Mouse (Mus musculus) frontal cortex, postnatal 14 days (tissue): ENCODE data around the gene Slc5a4b.
"Not testable (repeated sequence)": the region's sequence is repeated elsewhere in the genome, so short reads cannot be mapped to it uniquely, and the experiment has no call there.

Experiments used
- DNase-seq, 2 experiments: peaks; one replicate each; pipeline ENCODE4 v3.0.0; 2022; ENCODE audit warnings: low spot score in 2 of 2

Gene Slc5a4b

GRCm38 (mm10) chr10:76110861-76111260, at the start of gene Slc5a4b:
Slc5a4b (minus strand) TSS chr10:76110961.
- DNase-seq = no peak

GRCm38 (mm10) chr10:76158009-76158408, 47.2 kb upstream of the Slc5a4b start:
- DNase-seq = no peak

GRCm38 (mm10) chr10:76157528-76157927, 46.8 kb upstream of the Slc5a4b start:
- no peak for DNase-seq

GRCm38 (mm10) chr10:76155911-76156310, 45.1 kb upstream of the Slc5a4b start:
- no peak for DNase-seq

- no peak for DNase-seq
These were observed 36.5 kb upstream of the Slc5a4b start, which contains the start of gene Slc5a4a for GRCm38 (mm10) chr10:76147278-76147677. Slc5a4a (plus strand) TSS chr10:76147451.

- no peak for DNase-seq
These were observed 36.1 kb upstream of the Slc5a4b start for GRCm38 (mm10) chr10:76146846-76147245.

GRCm38 (mm10) chr10:76136318-76136717, 25.6 kb upstream of the Slc5a4b start:
- DNase-seq = no peak

- no peak for DNase-seq
These were observed 21.7 kb upstream of the Slc5a4b start for GRCm38 (mm10) chr10:76132506-76132905.

GRCm38 (mm10) chr10:76121495-76121894, 10.7 kb upstream of the Slc5a4b start:
- no peak for DNase-seq

GRCm38 (mm10) chr10:76120124-76120711, 9.5 kb upstream of the Slc5a4b start:
- no peak for DNase-seq

- no peak for DNase-seq
These were observed 8.0 kb upstream of the Slc5a4b start for GRCm38 (mm10) chr10:76118741-76119140.

- DNase-seq = peak in 1 of 2 experiments; percentile 4
These were observed 7.2 kb upstream of the Slc5a4b start for GRCm38 (mm10) chr10:76117966-76118365.

- DNase-seq = no peak
These were observed 13.4 kb downstream of the Slc5a4b start for GRCm38 (mm10) chr10:76097368-76097767.

GRCm38 (mm10) chr10:76096580-76096979, 14.2 kb downstream of the Slc5a4b start:
- no peak for DNase-seq

- not testable (repeated sequence) for DNase-seq
These were observed 33.8 kb downstream of the Slc5a4b start for GRCm38 (mm10) chr10:76077008-76077407.

GRCm38 (mm10) chr10:76072080-76072479, 38.7 kb downstream of the Slc5a4b start:
- DNase-seq = not testable (repeated sequence)

- no peak for DNase-seq
These were observed 42.8 kb downstream of the Slc5a4b start for GRCm38 (mm10) chr10:76067674-76068613.

GRCm38 (mm10) chr10:76062439-76062838, 48.3 kb downstream of the Slc5a4b start:
- DNase-seq = no peak

- DNase-seq = no peak
These were observed 58.9 kb downstream of the Slc5a4b start for GRCm38 (mm10) chr10:76051860-76052259.

- no peak for DNase-seq
These were observed 61.8 kb downstream of the Slc5a4b start for GRCm38 (mm10) chr10:76048967-76049366.

GRCm38 (mm10) chr10:76047182-76047869, 63.4 kb downstream of the Slc5a4b start:
- no peak for DNase-seq

- DNase-seq = no peak
These were observed 64.0 kb downstream of the Slc5a4b start for GRCm38 (mm10) chr10:76046754-76047153.
